Mouse (Mus musculus) small intestine, adult 2 months (tissue): Measurements from ENCODE around the gene Zfhx3.

Source experiments
- CTCF ChIP-seq: fragments of 200-500 bp; IDR thresholded peaks from 2 replicates; pipeline ENCODE4 v1.5.1; 2012; ENCODE audit warnings: low read depth, mild to moderate bottlenecking, control low read depth, inconsistent platforms, low read length, moderate library complexity, mixed read lengths; ENCODE audit not compliant: insufficient replicate concordance, insufficient read length; ENCODE audit errors: extremely low read depth
- POLR2A ChIP-seq: fragments of 200-500 bp; IDR thresholded peaks from 2 replicates; pipeline ENCODE4 v1.6.1; 2012; ENCODE audit warnings: low read depth, mild to moderate bottlenecking, control low read depth, inconsistent platforms, low read length, moderate library complexity

- TF ChIP-seq CTCF (no peak), POLR2A (no peak)
Measured at GRCm38 (mm10) chr8:107944676-107945600, 2.5 kb downstream of the Zfhx3 start.
